Mouse (Mus musculus): Measurements from ENCODE around the gene Ywhag.

DNA sequence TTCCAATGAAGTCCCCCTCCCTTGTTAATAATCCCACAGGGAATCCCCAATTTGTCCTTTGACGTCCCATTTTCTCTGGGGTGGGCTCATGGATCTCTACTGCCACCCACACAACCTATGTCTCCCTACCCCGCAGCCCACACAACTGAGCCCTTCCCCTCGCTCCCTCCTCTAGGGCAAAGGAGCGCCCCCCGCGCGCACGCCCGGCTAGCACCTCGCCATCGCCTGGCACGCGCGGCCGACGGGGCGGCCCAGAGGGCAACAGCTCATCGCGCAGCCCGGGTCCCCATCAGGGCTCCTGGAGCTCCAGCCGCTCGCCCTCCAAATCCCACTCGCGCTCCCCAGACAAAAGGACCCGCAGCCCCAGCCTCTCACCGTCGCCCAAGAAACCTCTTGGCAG, 65.8 kb downstream of the Ywhag start:
- TF ChIP-seq CTCF (IDR thresholded peaks at IDR 0.05; ENCODE audit: borderline replicate concordance, extremely low read depth, insufficient read depth, insufficient read length) (no peak), POLR2A (IDR thresholded peaks at IDR 0.05; ENCODE audit: borderline replicate concordance, extremely low read depth, insufficient read depth, insufficient read length, poor library complexity, severe bottlenecking) (no peak)

All from brain, embryonic 14.5 days (tissue).